Mouse (Mus musculus) liver (tissue): ENCODE results near the gene Clpx.
"Not testable (repeated sequence)": the region's sequence is repeated elsewhere in the genome, so short reads cannot be mapped to it uniquely, and the experiment has no call there.

Source experiments
- DNase-seq: peaks from one replicate; pipeline ENCODE4 v3.0.0-alpha.2; 2020; ENCODE audit warnings: mixed read lengths

The Clpx gene

GRCm38 (mm10) chr9:65293119-65293518 is 941 bp upstream of the Clpx start:
- no peak for DNase-seq

GRCm38 (mm10) chr9:65293580-65293972 is 484 bp upstream of the Clpx start:
- no peak for DNase-seq

GRCm38 (mm10) chr9:65294716-65295378 is 787 bp downstream of the Clpx start:
- DNase-seq: peak; percentile 57

GRCm38 (mm10) chr9:65297056-65297455 is 3.0 kb downstream of the Clpx start:
- DNase-seq: no peak

GRCm38 (mm10) chr9:65298761-65299160 is 4.7 kb downstream of the Clpx start:
- no peak for DNase-seq

GRCm38 (mm10) chr9:65299650-65300049 is 5.6 kb downstream of the Clpx start:
- DNase-seq: no peak

- DNase-seq: no peak
Observed at GRCm38 (mm10) chr9:65302327-65302983, 8.4 kb downstream of the Clpx start.

- DNase-seq: no peak
Observed at GRCm38 (mm10) chr9:65303586-65303985, 9.5 kb downstream of the Clpx start.

GRCm38 (mm10) chr9:65304300-65304699 is 10.2 kb downstream of the Clpx start:
- no peak for DNase-seq

GRCm38 (mm10) chr9:65306672-65307071 is 12.6 kb downstream of the Clpx start:
- DNase-seq: no peak

GRCm38 (mm10) chr9:65308011-65308410 is 14.0 kb downstream of the Clpx start:
- no peak for DNase-seq

- no peak for DNase-seq
Observed at GRCm38 (mm10) chr9:65312669-65313357, 18.8 kb downstream of the Clpx start.

GRCm38 (mm10) chr9:65313846-65314245 is 19.8 kb downstream of the Clpx start:
- no peak for DNase-seq

- DNase-seq: no peak
Observed at GRCm38 (mm10) chr9:65322255-65322900, 28.3 kb downstream of the Clpx start.

GRCm38 (mm10) chr9:65325971-65326370 is 31.9 kb downstream of the Clpx start:
- no peak for DNase-seq

GRCm38 (mm10) chr9:65327371-65327770 is 33.3 kb downstream of the Clpx start:
- no peak for DNase-seq

GRCm38 (mm10) chr9:65333958-65334357 is 39.9 kb downstream of the Clpx start:
- DNase-seq: no peak

GRCm38 (mm10) chr9:65339146-65339545 is 45.1 kb downstream of the Clpx start:
- DNase-seq: no peak

GRCm38 (mm10) chr9:65340414-65340813 is 46.4 kb downstream of the Clpx start:
- DNase-seq: no peak

GRCm38 (mm10) chr9:65345439-65345838 is 51.4 kb downstream of the Clpx start:
- DNase-seq: not testable (repeated sequence)

GRCm38 (mm10) chr9:65345854-65346475 is 51.9 kb downstream of the Clpx start, which contains the start of gene Pdcd7:
Pdcd7 (plus strand) TSS chr9:65346104.
- DNase-seq: peak; percentile 90

- peak; percentile 63 for DNase-seq
Observed at GRCm38 (mm10) chr9:65346476-65347111, 52.5 kb downstream of the Clpx start.
